Mouse (Mus musculus) heart, embryonic 16.5 days (tissue): ENCODE measurements around the gene Poc1a. TPM values are rescaled to one million over a fixed set of nuclear protein-coding genes. Genes with fewer than 3 reads are reported as not detected.

ENCODE experiments used
- ATAC-seq: fragments of 200-750 bp; cut with Nextera tagmentation; replicated peaks from 2 replicates; pipeline ENCODE4 v1.8.0; 2017; ENCODE audit warnings: moderate number of reproducible peaks; ENCODE audit not compliant: insufficient read depth, low FRiP score; ENCODE audit errors: extremely low read depth
- H3K27ac ChIP-seq: fragments of 300-500 bp; sonication (generic); 2 replicates; pipeline ENCODE4 v1.5.1; 2014; ENCODE audit warnings: mild to moderate bottlenecking, low read length, control low read depth, moderate library complexity
- H3K27me3 ChIP-seq: fragments of 300-500 bp; sonication (generic); 2 replicates; pipeline ENCODE4 v1.6.1; 2014; ENCODE audit warnings: low read length, mixed read lengths; ENCODE audit not compliant: control insufficient read depth, insufficient read depth
- H3K36me3 ChIP-seq: fragments of 300-500 bp; sonication (generic); 2 replicates; pipeline ENCODE4 v1.6.1; 2014; ENCODE audit not compliant: control insufficient read depth, insufficient read depth
- H3K4me1 ChIP-seq: fragments of 300-500 bp; sonication (generic); 2 replicates; pipeline ENCODE4 v1.6.1; 2014; ENCODE audit warnings: low read length, mixed read lengths; ENCODE audit not compliant: control insufficient read depth, insufficient read depth
- H3K4me2 ChIP-seq: fragments of 300-500 bp; sonication (generic); 2 replicates; pipeline ENCODE4 v1.6.1; 2014; ENCODE audit warnings: low read depth, mild to moderate bottlenecking, control low read depth, low read length
- H3K4me3 ChIP-seq: fragments of 300-500 bp; sonication (generic); 2 replicates; pipeline ENCODE4 v1.5.1; 2014; ENCODE audit warnings: mild to moderate bottlenecking, control low read depth, low read length
- H3K9ac ChIP-seq: fragments of 300-500 bp; sonication (generic); 2 replicates; pipeline ENCODE4 v1.6.1; 2014; ENCODE audit warnings: low read length, control low read depth
- H3K9me3 ChIP-seq: fragments of 300-500 bp; sonication (generic); replicated peaks from 2 replicates; pipeline ENCODE4 v1.6.1; 2016; ENCODE audit warnings: low read length; ENCODE audit not compliant: control insufficient read depth
- WGBS: fragments of 180-500 bp; shearing (Covaris S2); extraction: QIAGEN DNeasy Blood & Tissue Kit; methylation state at CpG from one replicate; pipeline ENCODE4 v1.1.7; 2014; 5-methylcytosine and 5-hydroxymethylcytosine counted together
- polyA plus RNA-seq: library from polyadenylated mRNA; unstranded; fragments of >200 nt; fragmentation: Nextera tagmentation; extraction: Ambion mirVana; gene quantifications from 2 replicates; pipeline ENCODE4 v1.2.1, GENCODE M21; 2015

Gene Poc1a
- polyA plus RNA-seq, 1 experiment from 2014 or later, result 30.6 TPM

GRCm38 (mm10) chr9:106270656-106271055, 10.2 kb upstream of the Poc1a start:
- no peak for ATAC-seq
- H3K4me2 ChIP-seq, result no peak overlapping the region
- H3K4me3 ChIP-seq, result no peak overlapping the region
- H3K4me1 ChIP-seq, result no peaks in the 10 kb centered on the region
- 63% methylated on average over 4 of the region's 4 CpGs for WGBS
- H3K9me3 ChIP-seq, result no peaks in the 10 kb centered on the region
- H3K27me3 ChIP-seq, result no peaks in the 10 kb centered on the region
- no peak overlapping the region for H3K9ac ChIP-seq
- H3K36me3 ChIP-seq, result no peaks in the 10 kb centered on the region
- H3K27ac ChIP-seq, result no peak overlapping the region

DNA sequence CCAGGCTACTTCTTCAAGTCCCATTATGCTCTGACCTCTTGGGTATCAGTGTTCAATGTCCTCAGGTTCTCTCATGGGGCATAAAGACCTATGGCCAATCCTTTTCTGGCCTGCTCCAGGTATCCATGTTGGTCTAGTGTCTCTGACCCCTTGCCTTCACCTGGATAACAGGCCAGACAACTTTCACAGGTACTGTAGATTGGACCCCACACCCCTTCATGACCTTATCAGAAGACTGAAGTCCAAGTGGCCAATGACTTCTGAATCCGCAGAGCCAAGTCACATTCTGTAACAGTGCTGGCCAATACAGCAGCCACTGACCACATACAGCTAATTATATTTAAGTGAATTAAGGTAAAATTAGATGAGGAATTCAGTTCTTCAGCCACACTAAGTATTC, 8.6 kb upstream of the Poc1a start:
- no peaks in the 10 kb centered on the region for H3K36me3 ChIP-seq
- no peak overlapping the region for H3K4me3 ChIP-seq
- WGBS, result 97% methylated on average over 1 of the region's 1 CpGs
- H3K9me3 ChIP-seq, result no peaks in the 10 kb centered on the region
- no peak for ATAC-seq
- H3K4me1 ChIP-seq, result no peaks in the 10 kb centered on the region
- H3K27me3 ChIP-seq, result no peaks in the 10 kb centered on the region
- no peak overlapping the region for H3K4me2 ChIP-seq
- H3K9ac ChIP-seq, result no peak overlapping the region
- H3K27ac ChIP-seq, result no peak overlapping the region

DNA sequence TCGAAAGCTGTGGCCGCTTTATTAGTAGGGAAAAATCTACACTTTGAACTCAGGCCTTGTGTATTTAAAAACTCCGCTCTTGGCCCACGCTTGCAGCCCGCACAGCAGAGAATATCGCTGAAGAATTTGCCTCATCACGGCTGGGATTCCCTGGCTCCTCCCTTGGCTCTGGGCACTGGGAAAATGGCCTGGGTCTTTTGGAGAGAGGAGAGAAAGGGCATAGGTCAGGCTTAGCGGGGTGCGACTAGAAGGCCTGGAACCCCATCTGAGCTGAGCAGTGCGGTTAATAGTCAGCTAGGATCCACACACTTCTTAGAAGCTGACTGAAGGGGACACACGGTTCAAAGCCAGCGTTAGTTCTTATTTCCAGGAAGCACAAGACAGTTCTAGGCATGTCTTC, 7.6 kb upstream of the Poc1a start:
- 85% methylated on average over 12 of the region's 12 CpGs for WGBS
- Histone ChIP-seq H3K4me3 (no peak overlapping the region), H3K36me3 (no peaks in the 10 kb centered on the region), H3K27me3 (no peaks in the 10 kb centered on the region), H3K9ac (no peak overlapping the region), H3K9me3 (no peaks in the 10 kb centered on the region), H3K4me1 (no peaks in the 10 kb centered on the region), H3K27ac (no peak overlapping the region), H3K4me2 (no peak overlapping the region)
- ATAC-seq, result no peak

DNA sequence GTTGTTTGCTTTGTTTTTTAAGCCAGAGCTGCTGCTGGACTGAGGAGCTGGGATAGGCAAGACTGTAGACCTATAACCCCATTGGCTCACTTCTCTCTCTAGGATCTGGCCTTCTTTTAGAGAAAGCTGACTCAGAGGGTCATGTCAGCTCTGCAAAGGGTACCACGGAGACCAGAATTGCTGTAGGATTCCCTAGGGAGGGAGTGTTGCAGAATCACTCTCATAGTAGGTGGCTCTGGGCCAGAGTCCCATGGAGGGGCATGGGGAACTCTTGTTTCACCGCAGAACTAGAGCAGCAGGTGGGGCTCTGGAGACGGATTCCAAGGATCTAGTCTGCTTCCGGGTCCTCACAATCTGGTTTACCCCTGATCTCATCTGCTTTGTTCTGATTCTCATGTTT, 7.1 kb upstream of the Poc1a start:
- Histone ChIP-seq H3K9me3 (no peaks in the 10 kb centered on the region), H3K4me2 (no peak overlapping the region)
- WGBS, result 62% methylated on average over 4 of the region's 4 CpGs

GRCm38 (mm10) chr9:106274652-106275180, 6.1 kb upstream of the Poc1a start:
- no peak overlapping the region for H3K27ac ChIP-seq

More for the DNA sequence above, 7.1 kb upstream of the Poc1a start:
- Histone ChIP-seq H3K27me3 (no peaks in the 10 kb centered on the region), H3K4me1 (no peaks in the 10 kb centered on the region), H3K36me3 (no peaks in the 10 kb centered on the region), H3K27ac (no peak overlapping the region), H3K9ac (no peak overlapping the region), H3K4me3 (no peak overlapping the region)
- ATAC-seq, result no peak

DNA sequence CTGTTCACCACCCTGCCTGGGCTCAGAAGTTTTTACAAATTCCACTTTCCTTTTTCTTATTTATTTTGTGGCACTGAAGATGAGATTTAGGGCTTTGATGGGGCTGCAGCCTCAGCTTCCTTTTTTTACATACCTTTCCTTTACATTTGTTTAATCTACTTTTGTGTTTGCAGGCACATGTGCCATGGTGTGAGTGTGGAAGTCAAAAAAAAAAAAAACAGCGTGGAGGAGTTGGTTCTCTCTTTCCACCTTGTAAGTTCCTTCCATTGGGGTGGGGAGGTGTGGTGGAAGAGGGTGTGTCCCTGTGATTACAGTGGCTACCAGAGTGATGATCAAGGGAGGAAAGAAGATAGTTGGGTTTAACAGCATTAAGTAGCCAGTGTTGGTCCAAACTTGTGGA, 5.1 kb upstream of the Poc1a start:
- peaks cover 4% of the 10 kb centered on the region; the same call in 1 of the 2 replicates for H3K4me1 ChIP-seq
- no peaks in the 10 kb centered on the region for H3K36me3 ChIP-seq
- no peaks in the 10 kb centered on the region for H3K9me3 ChIP-seq
- no peak for ATAC-seq
- WGBS, result 54% methylated on average over 1 of the region's 1 CpGs
- H3K27me3 ChIP-seq, result no peaks in the 10 kb centered on the region
- H3K4me3 ChIP-seq, result no peak overlapping the region
- no peak overlapping the region for H3K4me2 ChIP-seq
- H3K9ac ChIP-seq, result no peak overlapping the region
- no peak overlapping the region for H3K27ac ChIP-seq

More at GRCm38 (mm10) chr9:106274652-106275180, 6.1 kb upstream of the Poc1a start:
- WGBS, result 69% methylated on average over 8 of the region's 8 CpGs
- ATAC-seq, result no peak; the same call in 1 of the 2 replicates
- no peak overlapping the region for H3K4me2 ChIP-seq
- no peak overlapping the region for H3K4me3 ChIP-seq
- no peak overlapping the region for H3K9ac ChIP-seq
- H3K4me1 ChIP-seq, result no peaks in the 10 kb centered on the region
- H3K27me3 ChIP-seq, result no peaks in the 10 kb centered on the region
- H3K9me3 ChIP-seq, result no peaks in the 10 kb centered on the region
- no peaks in the 10 kb centered on the region for H3K36me3 ChIP-seq

- Histone ChIP-seq H3K4me1 (peaks cover 13% of the 10 kb centered on the region), H3K9ac (peak overlapping the region; percentile 84), H3K4me2 (peak overlapping the region; percentile 92), H3K27ac (peak overlapping the region; percentile 89), H3K36me3 (peaks cover 8% of the 10 kb centered on the region), H3K9me3 (no peaks in the 10 kb centered on the region), H3K27me3 (no peaks in the 10 kb centered on the region), H3K4me3 (peak overlapping the region; percentile 84)
- peak; percentile 29 for ATAC-seq
- under 1% methylated on average over 14 of the region's 14 CpGs for WGBS
Measured at GRCm38 (mm10) chr9:106280386-106280785, 475 bp upstream of the Poc1a start.

GRCm38 (mm10) chr9:106282024-106282423, 1.2 kb downstream of the Poc1a start:
- peak overlapping the region; percentile 84 for H3K4me3 ChIP-seq
- no peaks in the 10 kb centered on the region for H3K27me3 ChIP-seq
- H3K36me3 ChIP-seq, result peaks cover 12% of the 10 kb centered on the region
- peak overlapping the region; percentile 92 for H3K4me2 ChIP-seq
- peaks cover 13% of the 10 kb centered on the region for H3K4me1 ChIP-seq
- no peaks in the 10 kb centered on the region for H3K9me3 ChIP-seq
- no peak overlapping the region for H3K27ac ChIP-seq
- 73% methylated on average over 3 of the region's 3 CpGs for WGBS
- H3K9ac ChIP-seq, result peak overlapping the region; percentile 83
- no peak for ATAC-seq

- no peak for ATAC-seq
- Histone ChIP-seq H3K36me3 (peaks cover 23% of the 10 kb centered on the region), H3K4me3 (no peak overlapping the region), H3K9ac (no peak overlapping the region), H3K4me1 (peaks cover under 1% of the 10 kb centered on the region; the same call in 1 of the 2 replicates), H3K4me2 (no peak overlapping the region), H3K9me3 (no peaks in the 10 kb centered on the region), H3K27ac (no peak overlapping the region), H3K27me3 (no peaks in the 10 kb centered on the region)
- 65% methylated on average over 4 of the region's 4 CpGs for WGBS
Measured at GRCm38 (mm10) chr9:106287165-106287564, 6.3 kb downstream of the Poc1a start.
